Mouse (Mus musculus) hindbrain, embryonic 12.5 days (tissue): ENCODE measurements around the gene Noc2l. TPM values are rescaled to one million over a fixed set of nuclear protein-coding genes. Genes with fewer than 3 reads are reported as not detected.

Experiments used
- ATAC-seq: fragments of 200-750 bp; cut with Nextera tagmentation; 2 replicates; pipeline ENCODE4 v1.8.0; 2017; ENCODE audit warnings: moderate TSS enrichment; ENCODE audit not compliant: low FRiP score
- H3K27ac ChIP-seq: fragments of 300-500 bp; sonication (generic); 2 replicates; pipeline ENCODE4 v1.5.1; 2016; ENCODE audit warnings: mild to moderate bottlenecking
- H3K27me3 ChIP-seq: fragments of 300-500 bp; sonication (generic); 2 replicates; pipeline ENCODE4 v1.6.1; 2016; ENCODE audit warnings: mild to moderate bottlenecking
- H3K36me3 ChIP-seq: fragments of 300-500 bp; sonication (generic); 2 replicates; pipeline ENCODE4 v1.6.1; 2016; ENCODE audit warnings: mild to moderate bottlenecking
- H3K4me1 ChIP-seq: fragments of 300-500 bp; sonication (generic); 2 replicates; pipeline ENCODE4 v1.6.1; 2016
- H3K4me2 ChIP-seq: fragments of 300-500 bp; sonication (generic); replicated peaks from 2 replicates; pipeline ENCODE4 v1.6.1; 2016; ENCODE audit warnings: mild to moderate bottlenecking
- H3K4me3 ChIP-seq: fragments of 300-500 bp; sonication (generic); 2 replicates; pipeline ENCODE4 v1.5.1; 2016; ENCODE audit warnings: mild to moderate bottlenecking
- H3K9ac ChIP-seq: fragments of 300-500 bp; sonication (generic); 2 replicates; pipeline ENCODE4 v1.6.1; 2016; ENCODE audit warnings: mild to moderate bottlenecking, moderate library complexity
- H3K9me3 ChIP-seq: fragments of 300-500 bp; sonication (generic); replicated peaks from 2 replicates; pipeline ENCODE4 v1.6.1; 2016; ENCODE audit warnings: mild to moderate bottlenecking
- WGBS: fragments of 180-500 bp; shearing (Covaris S2); methylation state at CpG from one replicate; pipeline ENCODE4 v1.1.7; 2016; 5-methylcytosine and 5-hydroxymethylcytosine counted together
- polyA plus RNA-seq: library from polyadenylated mRNA; unstranded; fragments of >200 nt; fragmentation: Nextera tagmentation; extraction: Ambion mirVana; gene quantifications from 2 replicates; pipeline ENCODE4 v1.2.1, GENCODE M21; 2016

The Noc2l gene
- polyA plus RNA-seq, 1 experiment from 2014 or later = 76.7 TPM

GRCm38 (mm10) chr4:156219936-156220335 is 15.9 kb upstream of the Noc2l start:
- ATAC-seq = no peak
- H3K4me3 ChIP-seq = no peak overlapping the region
- no peaks in the 10 kb centered on the region for H3K27me3 ChIP-seq
- H3K9me3 ChIP-seq = no peaks in the 10 kb centered on the region
- H3K27ac ChIP-seq = no peak overlapping the region
- WGBS = 90% methylated on average over 11 of the region's 11 CpGs
- H3K4me1 ChIP-seq = no peaks in the 10 kb centered on the region
- no peak overlapping the region for H3K9ac ChIP-seq
- no peak overlapping the region for H3K4me2 ChIP-seq
- H3K36me3 ChIP-seq = peaks cover 9% of the 10 kb centered on the region; the same call in 1 of the 2 replicates

- H3K27me3 ChIP-seq = no peaks in the 10 kb centered on the region
- H3K9ac ChIP-seq = no peak overlapping the region
- H3K27ac ChIP-seq = no peak overlapping the region
- 95% methylated on average over 2 of the region's 2 CpGs for WGBS
- ATAC-seq = no peak
- peaks cover 4% of the 10 kb centered on the region; the same call in 1 of the 2 replicates for H3K4me1 ChIP-seq
- H3K4me3 ChIP-seq = no peak overlapping the region
- H3K9me3 ChIP-seq = no peaks in the 10 kb centered on the region
- no peak overlapping the region for H3K4me2 ChIP-seq
- peaks cover 16% of the 10 kb centered on the region for H3K36me3 ChIP-seq
These were observed 11.5 kb upstream of the Noc2l start for GRCm38 (mm10) chr4:156224276-156224675.

GRCm38 (mm10) chr4:156227752-156228392 is 7.9 kb upstream of the Noc2l start:
- peaks cover 40% of the 10 kb centered on the region for H3K36me3 ChIP-seq
- no peaks in the 10 kb centered on the region for H3K27me3 ChIP-seq
- peaks cover 4% of the 10 kb centered on the region; the same call in 1 of the 2 replicates for H3K4me1 ChIP-seq
- H3K27ac ChIP-seq = no peak overlapping the region
- H3K4me3 ChIP-seq = no peak overlapping the region
- H3K9me3 ChIP-seq = no peaks in the 10 kb centered on the region
- ATAC-seq = 0 out of 2 replicates have a peak, but pooled peaks have one; percentile 33
- H3K9ac ChIP-seq = no peak overlapping the region; the same call in 1 of the 2 replicates
- WGBS = 36% methylated on average over 18 of the region's 18 CpGs
- no peak overlapping the region for H3K4me2 ChIP-seq

- H3K4me3 ChIP-seq = no peak overlapping the region
- no peak overlapping the region for H3K27ac ChIP-seq
- H3K9ac ChIP-seq = no peak overlapping the region; the same call in 1 of the 2 replicates
- peaks cover 40% of the 10 kb centered on the region for H3K36me3 ChIP-seq
- peaks cover 9% of the 10 kb centered on the region for H3K4me1 ChIP-seq
- H3K9me3 ChIP-seq = no peaks in the 10 kb centered on the region
- H3K27me3 ChIP-seq = no peaks in the 10 kb centered on the region
- H3K4me2 ChIP-seq = no peak overlapping the region
- ATAC-seq = 0 out of 2 replicates have a peak, but pooled peaks have one; percentile 17
- WGBS = 26% methylated on average over 12 of the region's 12 CpGs
These were observed 7.3 kb upstream of the Noc2l start for GRCm38 (mm10) chr4:156228393-156229024.

GRCm38 (mm10) chr4:156234021-156234501 is 1.7 kb upstream of the Noc2l start:
- WGBS = under 1% methylated on average over 17 of the region's 17 CpGs
- no peaks in the 10 kb centered on the region for H3K27me3 ChIP-seq
- H3K9ac ChIP-seq = peak overlapping the region; percentile 81
- H3K4me3 ChIP-seq = peak overlapping the region; percentile 70
- peaks cover 21% of the 10 kb centered on the region for H3K4me1 ChIP-seq
- no peaks in the 10 kb centered on the region for H3K9me3 ChIP-seq
- peak overlapping the region; percentile 85 for H3K4me2 ChIP-seq
- peak; percentile 46; the same call in 1 of the 2 replicates for ATAC-seq
- H3K36me3 ChIP-seq = peaks cover 50% of the 10 kb centered on the region
- peak overlapping the region; percentile 91 for H3K27ac ChIP-seq

- WGBS = under 1% methylated on average over 38 of the region's 48 CpGs
- Histone ChIP-seq H3K4me3 (peak within 1 kb of the TSS; percentile 75), H3K27me3 (no peaks in the 10 kb centered on the region), H3K9ac (peak within 1 kb of the TSS; percentile 81), H3K9me3 (no peaks in the 10 kb centered on the region), H3K36me3 (peaks cover 50% of the 10 kb centered on the region), H3K4me1 (peaks cover 21% of the 10 kb centered on the region), H3K27ac (peak within 1 kb of the TSS; percentile 91), H3K4me2 (peak within 1 kb of the TSS; percentile 85)
- peak; percentile 65 for ATAC-seq
These were observed 1.1 kb upstream of the Noc2l start, which contains the start of gene Plekhn1 for GRCm38 (mm10) chr4:156234701-156235213. Gene Plekhn1, minus strand, starts transcription at chr4:156234857.

- peak overlapping the region; percentile 79 for H3K9ac ChIP-seq
- no peaks in the 10 kb centered on the region for H3K27me3 ChIP-seq
- H3K9me3 ChIP-seq = no peaks in the 10 kb centered on the region
- H3K4me2 ChIP-seq = peak overlapping the region; percentile 85
- ATAC-seq = peak; percentile 52
- H3K4me1 ChIP-seq = peaks cover 21% of the 10 kb centered on the region
- peaks cover 50% of the 10 kb centered on the region for H3K36me3 ChIP-seq
- peak overlapping the region; percentile 86 for H3K27ac ChIP-seq
- H3K4me3 ChIP-seq = peak overlapping the region; percentile 75
- WGBS = 1% methylated on average over 15 of the region's 15 CpGs
These were observed 445 bp upstream of the Noc2l start for GRCm38 (mm10) chr4:156235360-156235770.

GRCm38 (mm10) chr4:156236651-156237447 is 1.0 kb downstream of the Noc2l start:
- Histone ChIP-seq H3K27ac (no peak overlapping the region), H3K4me3 (peak overlapping the region; percentile 75), H3K4me2 (peak overlapping the region; percentile 85), H3K36me3 (peaks cover 50% of the 10 kb centered on the region), H3K9me3 (no peaks in the 10 kb centered on the region), H3K9ac (peak overlapping the region; percentile 47; the same call in 1 of the 2 replicates), H3K4me1 (peaks cover 21% of the 10 kb centered on the region), H3K27me3 (no peaks in the 10 kb centered on the region)
- ATAC-seq = no peak
- 23% methylated on average over 58 of the region's 60 CpGs for WGBS

- no peak overlapping the region for H3K4me2 ChIP-seq
- 67% methylated on average over 11 of the region's 11 CpGs for WGBS
- H3K36me3 ChIP-seq = peaks cover 47% of the 10 kb centered on the region
- H3K4me1 ChIP-seq = peaks cover 17% of the 10 kb centered on the region
- no peak overlapping the region for H3K27ac ChIP-seq
- ATAC-seq = peak; percentile 15; the same call in 1 of the 2 replicates
- no peak overlapping the region for H3K4me3 ChIP-seq
- H3K9ac ChIP-seq = no peak overlapping the region
- H3K27me3 ChIP-seq = peaks cover 21% of the 10 kb centered on the region
- H3K9me3 ChIP-seq = no peaks in the 10 kb centered on the region
These were observed 13.8 kb downstream of the Noc2l start for GRCm38 (mm10) chr4:156249567-156249966.

GRCm38 (mm10) chr4:156251081-156251480 is 15.3 kb downstream of the Noc2l start:
- WGBS = 73% methylated on average over 8 of the region's 8 CpGs
- H3K9ac ChIP-seq = no peak overlapping the region; the same call in 1 of the 2 replicates
- H3K36me3 ChIP-seq = peaks cover 32% of the 10 kb centered on the region

GRCm38 (mm10) chr4:156252140-156252539 is 16.3 kb downstream of the Noc2l start:
- 29% methylated on average over 7 of the region's 7 CpGs for WGBS
- Histone ChIP-seq H3K4me2 (no peak overlapping the region), H3K27me3 (peaks cover 33% of the 10 kb centered on the region), H3K9me3 (no peaks in the 10 kb centered on the region), H3K9ac (no peak overlapping the region), H3K36me3 (peaks cover 23% of the 10 kb centered on the region), H3K27ac (peak overlapping the region; percentile 67), H3K4me3 (no peak overlapping the region), H3K4me1 (peaks cover 28% of the 10 kb centered on the region)
- ATAC-seq = no peak

More at GRCm38 (mm10) chr4:156251081-156251480, 15.3 kb downstream of the Noc2l start:
- no peaks in the 10 kb centered on the region for H3K9me3 ChIP-seq
- ATAC-seq = no peak
- peaks cover 28% of the 10 kb centered on the region for H3K4me1 ChIP-seq
- H3K4me3 ChIP-seq = no peak overlapping the region
- H3K27me3 ChIP-seq = peaks cover 33% of the 10 kb centered on the region
- H3K27ac ChIP-seq = no peak overlapping the region
- H3K4me2 ChIP-seq = no peak overlapping the region
